Mouse (Mus musculus) liver, embryonic 11.5 days (tissue): Measurements from ENCODE around the gene Ttc39b. TPM values are rescaled to one million over a fixed set of nuclear protein-coding genes. Genes with fewer than 3 reads are reported as not detected.

ENCODE experiments used
- ATAC-seq: fragments of 200-750 bp; cut with Nextera tagmentation; replicated peaks from 2 replicates; pipeline ENCODE4 v1.8.0; 2017; ENCODE audit warnings: moderate number of reproducible peaks, mild to moderate bottlenecking, moderate TSS enrichment, moderate library complexity; ENCODE audit not compliant: low FRiP score
- DNase-seq: peaks from one replicate; pipeline ENCODE4 v3.0.0-alpha.2; 2017; ENCODE audit warnings: low spot score
- H3K27ac ChIP-seq: fragments of 300-500 bp; sonication (generic); 2 replicates; pipeline ENCODE4 v1.5.1; 2014; ENCODE audit warnings: mild to moderate bottlenecking, low read depth, low read length, control low read depth
- H3K27me3 ChIP-seq: fragments of 300-500 bp; sonication (generic); replicated peaks from 2 replicates; pipeline ENCODE4 v1.6.1; 2014; ENCODE audit warnings: low read length, mixed read lengths; ENCODE audit not compliant: control insufficient read depth, insufficient read depth
- H3K36me3 ChIP-seq: fragments of 300-500 bp; sonication (generic); 2 replicates; pipeline ENCODE4 v1.6.1; 2014; ENCODE audit warnings: mild to moderate bottlenecking, low read length, moderate library complexity, mixed read lengths; ENCODE audit not compliant: control insufficient read depth, insufficient read depth
- H3K4me1 ChIP-seq: fragments of 300-500 bp; sonication (generic); replicated peaks from 2 replicates; pipeline ENCODE4 v1.6.1; 2014; ENCODE audit warnings: low read length, mixed read lengths; ENCODE audit not compliant: control insufficient read depth, insufficient read depth
- H3K4me2 ChIP-seq: fragments of 300-500 bp; sonication (generic); 2 replicates; pipeline ENCODE4 v1.6.1; 2014; ENCODE audit warnings: mild to moderate bottlenecking, control low read depth, moderate library complexity
- H3K4me3 ChIP-seq: fragments of 300-500 bp; sonication (generic); 2 replicates; pipeline ENCODE4 v1.5.1; 2014; ENCODE audit warnings: low read depth, low read length, control low read depth
- H3K9ac ChIP-seq: fragments of 300-500 bp; sonication (generic); 2 replicates; pipeline ENCODE4 v1.6.1; 2014; ENCODE audit warnings: low read depth, low read length, control low read depth
- H3K9me3 ChIP-seq: fragments of 300-500 bp; sonication (generic); 2 replicates; pipeline ENCODE4 v1.6.1; 2016; ENCODE audit warnings: low read length, inconsistent platforms, mixed read lengths; ENCODE audit not compliant: control insufficient read depth
- WGBS: fragments of 180-500 bp; shearing (Covaris S2); extraction: QIAGEN DNeasy Blood & Tissue Kit; methylation state at CpG from one replicate; pipeline ENCODE4 v1.1.7; 2014; 5-methylcytosine and 5-hydroxymethylcytosine counted together
- polyA plus RNA-seq: library from polyadenylated mRNA; unstranded; fragments of >200 nt; fragmentation: Nextera tagmentation; extraction: Ambion mirVana; gene quantifications from 2 replicates; pipeline ENCODE4 v1.2.1, GENCODE M21; 2014

Gene Ttc39b
- polyA plus RNA-seq, 1 experiment from 2014 or later: 5.1 TPM

DNA sequence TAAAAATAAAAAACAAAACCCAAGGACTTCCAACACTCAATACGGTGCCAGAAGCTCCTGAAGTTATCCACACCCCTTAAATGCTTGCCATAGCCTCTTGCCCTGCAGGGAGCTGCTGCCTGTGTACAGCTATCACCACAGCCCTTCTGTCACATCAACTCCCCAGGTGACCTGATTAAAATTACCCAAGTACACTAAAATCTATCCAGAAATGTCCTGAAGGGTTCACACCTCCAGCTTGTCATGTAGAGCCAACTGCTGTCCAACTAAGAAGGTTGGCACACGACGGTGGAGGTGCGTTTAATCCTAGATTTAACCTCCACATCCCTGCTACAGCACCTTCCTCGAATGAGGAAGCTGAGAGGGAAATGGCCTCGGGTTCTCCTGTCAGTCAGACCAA lies 113.6 kb downstream of the Ttc39b start:
- Histone ChIP-seq H3K27ac (no peak overlapping the region), H3K4me3 (no peak overlapping the region), H3K9me3 (no peaks in the 10 kb centered on the region), H3K4me1 (no peaks in the 10 kb centered on the region), H3K27me3 (no peaks in the 10 kb centered on the region), H3K36me3 (no peaks in the 10 kb centered on the region), H3K9ac (no peak overlapping the region), H3K4me2 (no peak overlapping the region)
- ATAC-seq: no peak
- no peak for DNase-seq
- 69% methylated on average over 6 of the region's 6 CpGs for WGBS

DNA sequence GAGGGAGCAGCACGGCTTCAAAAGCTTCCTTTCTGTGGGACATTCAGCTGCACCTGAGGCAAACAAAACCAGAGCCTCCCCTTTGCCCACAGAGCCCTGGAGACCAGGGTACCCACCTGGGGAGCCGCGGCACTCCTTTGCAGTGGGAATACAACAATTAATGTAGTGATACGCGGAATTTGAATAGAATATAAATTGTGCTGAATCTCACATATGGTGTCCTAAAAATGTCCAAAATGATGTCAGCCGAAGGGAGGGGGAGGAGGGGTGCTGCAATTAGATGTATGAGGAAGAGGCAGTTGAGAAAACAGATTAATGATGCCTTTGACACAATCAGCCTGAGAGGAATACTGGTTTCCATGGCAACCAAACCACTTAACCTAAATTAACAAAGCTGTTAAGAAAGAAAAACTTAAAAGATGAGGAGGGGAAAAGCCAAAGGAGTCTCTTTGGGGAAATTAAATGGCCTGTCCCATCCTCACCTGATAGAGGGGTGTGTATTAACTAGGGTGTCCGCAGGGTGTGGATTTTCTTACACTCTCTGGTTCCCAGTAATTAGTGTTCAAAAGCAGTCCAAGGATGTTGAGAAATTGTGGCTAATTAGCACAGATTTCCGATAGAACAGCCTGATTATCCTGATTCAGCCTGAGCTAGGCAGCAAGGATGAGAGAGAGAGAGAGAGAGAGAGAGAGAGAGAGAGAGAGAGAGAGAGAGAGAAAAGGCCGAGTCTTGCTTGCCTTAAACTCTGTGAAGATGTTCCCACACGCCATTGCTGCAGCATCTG lies 117.1 kb downstream of the Ttc39b start:
- ATAC-seq (no peak), DNase-seq (no peak)
- H3K4me2 ChIP-seq: no peak overlapping the region
- H3K27ac ChIP-seq: no peak overlapping the region
- WGBS: 67% methylated on average over 10 of the region's 10 CpGs
- no peaks in the 10 kb centered on the region for H3K27me3 ChIP-seq
- no peak overlapping the region for H3K4me3 ChIP-seq
- H3K9ac ChIP-seq: no peak overlapping the region
- H3K36me3 ChIP-seq: no peaks in the 10 kb centered on the region
- H3K9me3 ChIP-seq: no peaks in the 10 kb centered on the region
- H3K4me1 ChIP-seq: no peaks in the 10 kb centered on the region

DNA sequence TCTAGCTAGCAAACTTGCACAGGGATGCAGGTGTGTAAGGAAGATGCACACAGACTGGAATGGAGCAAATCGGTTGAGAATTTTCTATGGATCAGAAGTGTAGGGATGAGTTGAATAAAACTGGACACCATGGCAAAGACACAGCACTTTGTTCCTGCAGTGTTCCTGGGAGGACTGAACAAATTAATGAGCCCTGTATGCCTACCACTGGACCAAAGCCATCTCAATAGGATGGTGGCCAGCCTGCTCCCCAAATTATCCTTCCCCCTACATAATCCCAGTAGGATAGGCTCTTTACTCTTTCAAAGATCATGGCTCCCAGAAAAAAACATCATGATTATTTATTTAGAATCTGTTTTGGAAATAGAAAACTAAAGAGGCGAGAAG lies 117.6 kb downstream of the Ttc39b start:
- Histone ChIP-seq H3K9ac (no peak overlapping the region), H3K27me3 (no peaks in the 10 kb centered on the region), H3K27ac (no peak overlapping the region), H3K4me3 (no peak overlapping the region), H3K9me3 (no peaks in the 10 kb centered on the region), H3K4me2 (no peak overlapping the region), H3K4me1 (no peaks in the 10 kb centered on the region), H3K36me3 (no peaks in the 10 kb centered on the region)
- no peak for ATAC-seq
- whole genome bisulfite sequencing: 78% methylated on average over 2 of the region's 2 CpGs
- DNase-seq: no peak

- no peak overlapping the region for H3K4me3 ChIP-seq
- no peaks in the 10 kb centered on the region for H3K36me3 ChIP-seq
- H3K4me2 ChIP-seq: no peak overlapping the region
- H3K9me3 ChIP-seq: no peaks in the 10 kb centered on the region
- 56% methylated on average over 8 of the region's 8 CpGs for WGBS
- H3K27ac ChIP-seq: no peak overlapping the region
- ATAC-seq (no peak), DNase-seq (no peak)
- H3K4me1 ChIP-seq: no peaks in the 10 kb centered on the region
- H3K27me3 ChIP-seq: no peaks in the 10 kb centered on the region
- H3K9ac ChIP-seq: no peak overlapping the region
Observed at GRCm38 (mm10) chr4:83199391-83199790, 124.7 kb downstream of the Ttc39b start.

- Histone ChIP-seq H3K4me2 (no peak overlapping the region), H3K9ac (no peak overlapping the region), H3K27ac (no peak overlapping the region), H3K9me3 (no peaks in the 10 kb centered on the region), H3K4me3 (no peak overlapping the region), H3K4me1 (no peaks in the 10 kb centered on the region), H3K27me3 (no peaks in the 10 kb centered on the region), H3K36me3 (no peaks in the 10 kb centered on the region)
- 68% methylated on average over 3 of the region's 3 CpGs for WGBS
- ATAC-seq (no peak), DNase-seq (no peak)
Observed at GRCm38 (mm10) chr4:83198123-83198522, 125.9 kb downstream of the Ttc39b start.

GRCm38 (mm10) chr4:83189736-83190135 lies 134.3 kb downstream of the Ttc39b start:
- no peak overlapping the region for H3K9ac ChIP-seq
- no peak overlapping the region for H3K27ac ChIP-seq
- H3K4me3 ChIP-seq: no peak overlapping the region
- H3K4me2 ChIP-seq: no peak overlapping the region
- DNase-seq: no peak
- H3K36me3 ChIP-seq: no peaks in the 10 kb centered on the region
- no peak for ATAC-seq
- no peaks in the 10 kb centered on the region for H3K27me3 ChIP-seq
- no peaks in the 10 kb centered on the region for H3K4me1 ChIP-seq
- 88% methylated on average over 2 of the region's 2 CpGs for WGBS
- no peaks in the 10 kb centered on the region for H3K9me3 ChIP-seq

DNA sequence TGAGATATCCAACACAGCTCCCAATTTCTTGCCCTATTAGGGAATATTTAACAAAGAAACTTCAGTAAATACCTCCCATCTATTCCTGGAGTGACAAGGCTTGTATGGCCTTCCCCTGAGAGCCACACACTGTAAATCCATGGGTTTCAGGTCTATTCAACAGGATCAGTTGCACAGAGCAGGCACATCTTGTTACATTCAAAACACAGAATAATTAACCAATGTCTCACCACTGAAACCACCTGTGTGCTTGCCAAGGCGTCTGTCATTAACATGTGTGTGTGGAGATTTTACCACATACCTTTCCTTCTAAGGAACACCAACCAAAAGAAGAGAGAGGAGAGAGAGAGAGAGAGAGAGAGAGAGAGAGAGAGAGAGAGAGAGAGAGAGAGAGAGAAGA lies 136.7 kb downstream of the Ttc39b start:
- 72% methylated on average over 1 of the region's 1 CpGs for WGBS
- DNase-seq (no peak), ATAC-seq (no peak)
- H3K4me1 ChIP-seq: no peaks in the 10 kb centered on the region
- no peak overlapping the region for H3K4me2 ChIP-seq
- no peak overlapping the region for H3K27ac ChIP-seq
- no peak overlapping the region for H3K9ac ChIP-seq
- no peaks in the 10 kb centered on the region for H3K27me3 ChIP-seq
- no peaks in the 10 kb centered on the region for H3K9me3 ChIP-seq
- no peaks in the 10 kb centered on the region for H3K36me3 ChIP-seq
- H3K4me3 ChIP-seq: no peak overlapping the region

GRCm38 (mm10) chr4:83186448-83186847 lies 137.6 kb downstream of the Ttc39b start:
- Histone ChIP-seq H3K4me1 (no peaks in the 10 kb centered on the region), H3K4me3 (no peak overlapping the region), H3K27ac (no peak overlapping the region), H3K36me3 (no peaks in the 10 kb centered on the region), H3K9ac (no peak overlapping the region), H3K9me3 (no peaks in the 10 kb centered on the region), H3K27me3 (no peaks in the 10 kb centered on the region), H3K4me2 (no peak overlapping the region)
- DNase-seq (no peak), ATAC-seq (no peak)
- WGBS: 44% methylated on average over 6 of the region's 6 CpGs

GRCm38 (mm10) chr4:83183288-83183930 lies 140.6 kb downstream of the Ttc39b start:
- H3K36me3 ChIP-seq: no peaks in the 10 kb centered on the region
- no peak overlapping the region for H3K9ac ChIP-seq
- ATAC-seq (no peak), DNase-seq (no peak)
- 38% methylated on average over 9 of the region's 9 CpGs for WGBS
- H3K27me3 ChIP-seq: no peaks in the 10 kb centered on the region
- H3K27ac ChIP-seq: no peak overlapping the region
- no peak overlapping the region for H3K4me2 ChIP-seq
- H3K9me3 ChIP-seq: no peaks in the 10 kb centered on the region
- H3K4me3 ChIP-seq: no peak overlapping the region
- H3K4me1 ChIP-seq: no peaks in the 10 kb centered on the region
